Mouse (Mus musculus): ENCODE measurements around the gene Elovl7.

The Elovl7 gene

DNA sequence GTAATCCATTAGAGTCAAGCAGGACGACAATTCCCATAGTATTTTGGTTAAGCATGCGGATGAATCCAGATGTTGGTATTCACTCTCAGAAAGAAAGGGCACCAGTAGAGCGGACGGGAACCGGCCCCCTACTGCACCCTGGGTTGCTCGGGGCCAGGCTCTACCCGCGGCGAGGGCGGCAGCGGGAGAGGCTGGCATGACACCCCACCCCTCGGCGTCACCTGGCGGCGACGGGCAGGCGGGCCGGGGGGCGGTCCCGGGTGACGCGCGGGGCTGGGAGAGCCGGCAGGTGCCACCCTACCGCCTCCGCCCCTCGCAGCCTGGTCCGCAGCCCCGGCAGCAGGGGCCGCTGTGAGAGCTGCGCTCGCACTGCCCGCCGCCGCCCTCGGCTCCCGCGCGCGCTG lies at the start of gene Elovl7:
TSS of gene Elovl7 (plus strand) at position 324 of the 404 bp plus-strand sequence.
- peak; percentile 80 to 84 for DNase-seq (ENCODE audit: low spot score in 2 of 2)

GRCm38 (mm10) chr13:108164621-108165020 lies 49.6 kb upstream of the Elovl7 start:
- DNase-seq (ENCODE audit: low spot score in 2 of 2) = no peak

DNA sequence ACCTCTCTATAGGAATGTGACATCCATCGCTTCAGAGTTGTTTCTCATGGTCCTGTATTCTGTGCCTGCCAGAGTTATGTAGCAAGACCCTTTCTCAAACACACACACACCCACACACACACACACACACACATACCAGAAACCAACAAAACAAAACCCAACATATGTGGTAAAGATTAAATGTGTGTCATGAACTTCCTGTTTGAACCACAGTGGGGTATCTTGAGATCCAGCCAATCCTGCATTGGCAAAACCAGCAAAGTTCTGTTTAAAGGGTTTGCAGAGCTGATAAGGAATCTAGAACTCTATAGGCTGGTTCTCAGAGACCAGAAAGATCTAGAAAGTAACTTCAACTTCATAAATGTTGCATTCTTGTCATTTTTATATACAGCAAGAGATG lies 44.2 kb upstream of the Elovl7 start:
- no peak for DNase-seq (ENCODE audit: low spot score in 2 of 2)

GRCm38 (mm10) chr13:108170511-108170910 lies 43.7 kb upstream of the Elovl7 start:
- DNase-seq (ENCODE audit: low spot score in 2 of 2) = no peak

GRCm38 (mm10) chr13:108179618-108180017 lies 34.6 kb upstream of the Elovl7 start:
- DNase-seq (ENCODE audit: low spot score in 2 of 2) = no peak

DNA sequence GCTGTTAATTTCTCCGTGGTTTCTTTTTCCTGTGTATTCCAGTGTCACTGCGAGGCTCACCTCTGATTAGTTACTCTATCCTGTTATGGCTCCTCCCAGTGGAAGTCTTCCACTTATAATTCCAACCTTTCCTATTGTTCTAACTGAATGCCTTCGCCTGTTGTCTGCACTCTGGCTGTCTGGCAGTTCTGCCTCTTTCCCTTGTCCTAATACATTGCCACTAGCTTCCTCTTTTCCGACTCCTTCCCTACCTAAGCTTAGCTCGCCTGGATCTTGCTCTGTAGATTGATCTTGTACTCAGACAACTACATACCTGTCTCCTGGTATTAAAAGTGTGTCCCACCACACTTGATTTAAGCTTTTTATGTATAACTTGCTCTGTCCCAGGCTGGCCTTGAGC lies 33.4 kb upstream of the Elovl7 start:
- no peak for DNase-seq (ENCODE audit: low spot score in 2 of 2)

DNA sequence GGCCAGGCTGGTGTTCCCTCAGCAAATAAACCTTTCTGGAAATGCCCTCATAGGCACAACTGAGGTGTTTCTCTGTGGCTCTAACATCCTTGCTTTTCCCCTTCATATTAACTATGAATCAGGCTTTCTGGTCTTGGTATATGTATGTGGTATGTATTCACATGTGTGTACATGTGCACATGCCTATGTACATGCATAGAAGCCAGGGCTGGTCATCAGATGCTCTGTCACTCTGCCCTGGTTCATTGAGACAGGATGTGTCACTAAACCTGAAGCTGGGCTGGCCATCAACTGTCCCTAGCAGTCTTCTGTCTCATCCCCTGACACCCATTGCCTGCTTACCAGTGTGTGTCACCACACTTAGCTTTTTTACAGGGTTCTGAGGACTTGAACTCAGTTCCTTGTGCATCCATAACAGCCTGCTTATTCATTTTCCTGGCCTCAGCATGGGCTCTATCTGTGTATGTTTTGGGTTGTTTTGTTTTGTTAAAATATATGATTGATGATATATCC lies 29.4 kb upstream of the Elovl7 start:
- no peak for DNase-seq (ENCODE audit: low spot score in 2 of 2)

DNA sequence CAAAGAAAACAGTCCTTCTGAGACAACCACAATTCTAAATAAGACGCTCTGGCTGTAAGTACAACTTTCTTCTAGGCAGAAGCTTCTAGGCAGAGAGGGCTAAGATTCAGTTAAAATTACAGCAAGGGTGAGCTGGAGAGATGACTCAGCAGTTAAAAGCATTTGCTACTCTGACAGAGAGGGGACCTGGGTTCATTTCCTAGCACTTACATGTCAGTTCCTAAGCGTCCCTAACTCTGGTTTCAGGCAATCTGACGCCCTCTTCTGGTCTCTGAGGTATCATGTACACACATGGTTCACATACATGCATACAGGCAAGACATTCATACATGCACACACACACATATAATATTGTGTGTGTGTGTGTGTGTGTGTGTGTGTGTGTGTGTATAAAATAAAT lies 28.7 kb upstream of the Elovl7 start:
- DNase-seq (ENCODE audit: low spot score in 2 of 2) = no peak

DNA sequence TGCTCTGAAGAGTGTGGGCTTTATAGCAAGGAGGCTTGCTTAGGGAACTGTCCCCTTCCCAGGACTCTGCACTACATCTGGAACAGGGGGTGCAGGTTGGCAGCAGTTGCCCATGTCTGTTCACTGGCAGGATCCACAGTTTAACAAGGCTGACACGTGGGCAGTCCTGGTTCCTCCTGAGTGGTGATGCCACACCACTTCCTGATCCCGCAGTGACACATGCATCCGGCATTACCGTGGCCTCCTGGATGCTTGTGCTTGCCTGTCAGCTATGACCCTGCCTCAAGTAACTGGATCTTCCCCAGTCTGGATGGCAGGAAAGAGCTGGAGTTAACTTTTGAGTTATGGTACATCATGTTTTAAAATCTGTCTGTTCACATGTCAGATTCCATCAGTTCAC lies 26.2 kb upstream of the Elovl7 start:
- DNase-seq (ENCODE audit: low spot score in 2 of 2) = no peak

- DNase-seq (ENCODE audit: low spot score in 2 of 2) = peak; percentile 60 to 76
Observed at GRCm38 (mm10) chr13:108191074-108191720, 23.0 kb upstream of the Elovl7 start.

- DNase-seq (ENCODE audit: low spot score in 2 of 2) = no peak
Observed at GRCm38 (mm10) chr13:108195474-108195873, 18.7 kb upstream of the Elovl7 start.

DNA sequence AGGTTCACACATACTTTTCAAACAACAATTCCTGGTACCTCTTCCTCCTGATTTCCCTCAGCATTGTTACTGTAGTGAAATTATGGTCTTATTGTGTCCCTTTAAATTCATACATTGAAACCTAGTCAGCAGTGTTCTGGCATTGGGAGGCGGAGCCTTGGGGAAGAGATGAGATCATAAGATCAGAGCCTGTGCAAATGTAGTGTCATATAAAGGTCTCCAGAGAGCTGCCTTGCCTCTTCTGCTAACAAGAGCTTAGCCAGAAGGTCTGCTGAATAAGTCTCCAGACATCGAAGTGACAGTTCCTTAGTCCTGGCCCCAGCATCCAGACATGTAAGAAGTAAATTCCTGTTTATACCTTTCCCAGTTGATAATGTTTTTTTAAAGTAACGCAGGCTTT lies 9.3 kb upstream of the Elovl7 start:
- no peak for DNase-seq (ENCODE audit: low spot score in 2 of 2)

GRCm38 (mm10) chr13:108207447-108207846 lies 6.8 kb upstream of the Elovl7 start:
- DNase-seq (ENCODE audit: low spot score in 2 of 2) = no peak

GRCm38 (mm10) chr13:108208090-108208489 lies 6.1 kb upstream of the Elovl7 start:
- no peak for DNase-seq (ENCODE audit: low spot score in 2 of 2)

- DNase-seq (ENCODE audit: low spot score in 2 of 2) = no peak
Observed at GRCm38 (mm10) chr13:108210960-108211359, 3.2 kb upstream of the Elovl7 start.

- no peak for DNase-seq (ENCODE audit: low spot score in 2 of 2)
Observed at GRCm38 (mm10) chr13:108212397-108213018, 1.7 kb upstream of the Elovl7 start.

GRCm38 (mm10) chr13:108214485-108215107 lies 392 bp downstream of the Elovl7 start:
- DNase-seq (ENCODE audit: low spot score in 2 of 2) = peak; percentile 24 to 32

- no peak for DNase-seq (ENCODE audit: low spot score in 2 of 2)
Observed at GRCm38 (mm10) chr13:108215231-108215780, 1.1 kb downstream of the Elovl7 start.

GRCm38 (mm10) chr13:108219773-108220172 lies 5.6 kb downstream of the Elovl7 start:
- DNase-seq (ENCODE audit: low spot score in 2 of 2) = no peak

DNA sequence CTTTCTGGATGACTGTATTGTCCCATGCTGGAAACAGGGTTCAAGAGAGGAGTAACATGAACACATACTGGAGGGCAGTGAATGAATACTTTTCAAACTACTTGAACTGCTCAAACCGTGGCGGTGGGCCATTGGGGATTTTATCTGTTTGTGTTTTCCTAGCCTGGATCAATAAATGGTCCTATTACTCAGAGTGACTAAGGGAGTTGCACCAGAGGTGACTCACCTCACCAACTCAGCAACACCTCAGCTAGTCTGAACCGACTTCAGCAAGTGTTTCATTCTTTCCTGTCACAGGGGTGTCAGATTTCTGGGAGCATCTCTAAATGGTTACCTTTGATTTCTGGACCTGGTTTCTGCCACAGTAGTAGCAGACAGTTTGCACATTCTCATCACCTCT lies 15.0 kb downstream of the Elovl7 start:
- DNase-seq (ENCODE audit: low spot score in 2 of 2) = no peak

DNA sequence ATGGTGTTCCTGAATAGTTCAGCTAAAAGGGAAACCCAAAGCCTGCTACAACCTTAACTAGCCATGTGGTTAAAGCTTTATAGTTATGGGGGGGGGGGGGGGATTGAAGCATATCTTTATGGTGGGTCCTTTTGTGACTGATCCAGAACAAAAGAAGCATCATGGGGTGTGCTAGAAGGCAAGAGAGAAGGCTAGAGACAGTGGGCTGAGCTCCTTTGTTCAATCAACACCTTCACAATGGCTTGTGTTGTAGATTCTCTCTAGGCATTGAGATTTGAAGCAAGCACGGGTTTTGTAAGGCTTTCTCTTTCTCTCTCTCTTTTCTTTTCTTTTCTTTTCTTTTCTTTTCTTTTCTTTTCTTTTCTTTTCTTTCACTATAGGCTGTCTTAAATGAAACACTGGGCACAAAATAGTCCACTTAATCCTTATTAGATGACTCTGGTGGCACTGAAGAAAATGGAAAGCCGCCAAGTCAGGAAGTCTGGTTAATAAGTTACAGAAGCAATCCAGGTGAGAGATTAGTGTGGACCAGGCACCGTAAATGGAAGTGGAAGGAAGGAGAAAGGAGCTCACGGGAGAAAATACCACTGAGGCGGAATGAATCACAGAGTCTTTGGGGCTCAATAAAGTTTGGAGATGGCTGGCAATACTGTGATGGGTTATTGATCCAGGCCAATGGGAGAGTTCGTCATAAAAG lies 15.6 kb downstream of the Elovl7 start:
- DNase-seq (ENCODE audit: low spot score in 2 of 2) = no peak

DNA sequence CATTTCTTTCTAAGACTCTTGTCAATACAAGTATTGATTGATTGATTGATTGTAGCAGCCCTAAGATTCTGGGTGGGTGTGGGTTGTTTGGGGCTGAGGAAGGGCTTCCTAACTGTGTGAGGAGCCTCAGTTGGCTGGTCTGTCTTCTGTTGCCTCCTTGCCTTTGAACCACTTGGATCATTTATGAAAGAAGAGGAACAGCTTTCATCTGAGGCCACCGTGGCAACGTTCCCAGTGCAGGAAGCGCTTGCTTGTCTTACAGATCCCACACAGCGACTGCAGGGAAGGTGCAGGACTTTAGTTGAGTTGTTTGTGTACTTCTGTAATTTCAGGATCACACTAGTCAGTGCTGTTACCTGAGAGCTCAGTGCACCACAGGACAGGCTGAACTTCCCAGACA lies 25.8 kb downstream of the Elovl7 start:
- peak; percentile 44 to 58 for DNase-seq (ENCODE audit: low spot score in 2 of 2)
